Mouse (Mus musculus) hindbrain, postnatal 0 days (tissue): ENCODE data around the gene Gm45140. TPM values are rescaled to one million over a fixed set of nuclear protein-coding genes. Genes with fewer than 3 reads are reported as not detected.
A peak's percentile ranks its signal among the peaks of the same experiment; 100 is the strongest.
"Not testable (repeated sequence)": the region's sequence is repeated elsewhere in the genome, so short reads cannot be mapped to it uniquely, and the experiment has no call there.

Source experiments
- ATAC-seq: fragments of 200-750 bp; cut with Nextera tagmentation; 2 replicates; pipeline ENCODE4 v1.8.0; 2017; ENCODE audit warnings: mild to moderate bottlenecking, moderate TSS enrichment, moderate library complexity
- DNase-seq: peaks from one replicate; pipeline ENCODE4 v3.0.0-alpha.2; 2015; ENCODE audit warnings: low spot score
- H3K27ac ChIP-seq: fragments of 300-500 bp; sonication (generic); 2 replicates; pipeline ENCODE4 v1.5.1; 2014; ENCODE audit warnings: mild to moderate bottlenecking
- H3K27me3 ChIP-seq: fragments of 300-500 bp; sonication (generic); 2 replicates; pipeline ENCODE4 v1.6.1; 2014; ENCODE audit warnings: low read length, mixed read lengths; ENCODE audit not compliant: insufficient read depth
- H3K36me3 ChIP-seq: fragments of 300-500 bp; sonication (generic); 2 replicates; pipeline ENCODE4 v1.6.1; 2014; ENCODE audit warnings: low read length, mixed read lengths; ENCODE audit not compliant: insufficient read depth
- H3K4me1 ChIP-seq: fragments of 300-500 bp; sonication (generic); 2 replicates; pipeline ENCODE4 v1.6.1; 2014; ENCODE audit warnings: antibody characterized with exemption, low read length, mixed read lengths; ENCODE audit not compliant: insufficient read depth
- H3K4me2 ChIP-seq: fragments of 300-500 bp; sonication (generic); 2 replicates; pipeline ENCODE4 v1.6.1; 2014; ENCODE audit warnings: low read depth, mild to moderate bottlenecking, low read length, moderate library complexity, mixed read lengths
- H3K4me3 ChIP-seq: fragments of 300-500 bp; sonication (generic); 2 replicates; pipeline ENCODE4 v1.5.1; 2014; ENCODE audit warnings: low read length
- H3K9ac ChIP-seq: fragments of 300-500 bp; sonication (generic); replicated peaks from 2 replicates; pipeline ENCODE4 v1.6.1; 2014; ENCODE audit warnings: mild to moderate bottlenecking, low read length, moderate library complexity, mixed read lengths
- H3K9me3 ChIP-seq: fragments of 300-500 bp; sonication (generic); 2 replicates; pipeline ENCODE4 v1.6.1; 2016; ENCODE audit warnings: low read length, mixed read lengths
- CTCF ChIP-seq: IDR thresholded peaks from 2 replicates; pipeline ENCODE4 v1.5.1; 2016; ENCODE audit warnings: antibody characterized with exemption, control low read depth, low read depth
- WGBS: fragments of 180-500 bp; shearing (Covaris S2); extraction: QIAGEN DNeasy Blood & Tissue Kit; methylation state at CpG from one replicate; pipeline ENCODE4 v1.1.7; 2014; 5-methylcytosine and 5-hydroxymethylcytosine counted together
- polyA plus RNA-seq: library from polyadenylated mRNA; unstranded; fragments of >200 nt; fragmentation: Nextera tagmentation; extraction: Ambion mirVana; gene quantifications from 2 replicates; pipeline ENCODE4 v1.2.1, GENCODE M21; 2015
- total RNA-seq: library from RNA; depleted of rRNA; stranded (reverse); fragments of >200 nt; gene quantifications from 2 replicates; pipeline ENCODE4 v1.2.3, GENCODE M21; 2014

Gene Gm45140
- total and polyA plus RNA-seq, 2 experiments from 2014 or later = 2.0 TPM; not detected in 1

GRCm38 (mm10) chr6:87778294-87779173 lies 57.1 kb downstream of the Gm45140 start:
- H3K4me1 ChIP-seq = no peaks in the 10 kb centered on the region
- WGBS = 66% methylated on average over 11 of the region's 11 CpGs

GRCm38 (mm10) chr6:87777842-87778241 lies 57.8 kb downstream of the Gm45140 start, which contains the start of gene Gp9:
TSS of gene Gp9 (plus strand) at chr6:87778072.
- ATAC-seq = no peak
- H3K36me3 ChIP-seq = no peaks in the 10 kb centered on the region
- no peak within 1 kb of the TSS for H3K4me3 ChIP-seq
- H3K27ac ChIP-seq = no peak within 1 kb of the TSS
- no peak within 1 kb of the TSS for H3K9ac ChIP-seq
- no peak for DNase-seq
- no peak within 1 kb of the TSS for H3K4me2 ChIP-seq
- TF ChIP-seq CTCF = no peak
- WGBS = 79% methylated on average over 2 of the region's 2 CpGs
- H3K27me3 ChIP-seq = no peaks in the 10 kb centered on the region
- no peaks in the 10 kb centered on the region for H3K4me1 ChIP-seq
- no peaks in the 10 kb centered on the region for H3K9me3 ChIP-seq

More at GRCm38 (mm10) chr6:87778294-87779173, 57.1 kb downstream of the Gm45140 start:
- Histone ChIP-seq H3K9ac (no peak overlapping the region), H3K27ac (no peak overlapping the region), H3K9me3 (no peaks in the 10 kb centered on the region), H3K4me2 (no peak overlapping the region), H3K4me3 (no peak overlapping the region), H3K27me3 (no peaks in the 10 kb centered on the region), H3K36me3 (no peaks in the 10 kb centered on the region)
- ATAC-seq (no peak), DNase-seq (no peak)
- TF ChIP-seq CTCF = no peak

GRCm38 (mm10) chr6:87776663-87777062 lies 58.9 kb downstream of the Gm45140 start:
- no peaks in the 10 kb centered on the region for H3K9me3 ChIP-seq
- no peaks in the 10 kb centered on the region for H3K4me1 ChIP-seq
- ATAC-seq (no peak), DNase-seq (no peak)
- no peak overlapping the region for H3K9ac ChIP-seq
- TF ChIP-seq CTCF = no peak
- H3K36me3 ChIP-seq = no peaks in the 10 kb centered on the region
- no peak overlapping the region for H3K27ac ChIP-seq
- 80% methylated on average over 1 of the region's 1 CpGs for WGBS
- H3K27me3 ChIP-seq = no peaks in the 10 kb centered on the region
- H3K4me3 ChIP-seq = no peak overlapping the region
- H3K4me2 ChIP-seq = no peak overlapping the region

- H3K4me2 ChIP-seq = no peak overlapping the region
- DNase-seq = no peak
- no peak for TF ChIP-seq CTCF
- no peak for ATAC-seq
- no peak overlapping the region for H3K9ac ChIP-seq
- H3K36me3 ChIP-seq = no peaks in the 10 kb centered on the region
- no peak overlapping the region for H3K27ac ChIP-seq
- H3K4me1 ChIP-seq = no peaks in the 10 kb centered on the region
- no peak overlapping the region for H3K4me3 ChIP-seq
- no peaks in the 10 kb centered on the region for H3K27me3 ChIP-seq
- 76% methylated on average over 3 of the region's 3 CpGs for WGBS
- no peaks in the 10 kb centered on the region for H3K9me3 ChIP-seq
Measured at GRCm38 (mm10) chr6:87775588-87776245, 59.9 kb downstream of the Gm45140 start.

- ATAC-seq (no peak), DNase-seq (no peak)
- no peak overlapping the region for H3K27ac ChIP-seq
- no peaks in the 10 kb centered on the region for H3K4me1 ChIP-seq
- H3K9ac ChIP-seq = no peak overlapping the region
- H3K4me2 ChIP-seq = no peak overlapping the region
- no peak overlapping the region for H3K4me3 ChIP-seq
- no peaks in the 10 kb centered on the region for H3K36me3 ChIP-seq
- H3K9me3 ChIP-seq = no peaks in the 10 kb centered on the region
- H3K27me3 ChIP-seq = no peaks in the 10 kb centered on the region
- WGBS = 82% methylated on average over 9 of the region's 9 CpGs
- no peak for TF ChIP-seq CTCF
Measured at GRCm38 (mm10) chr6:87774909-87775308, 60.7 kb downstream of the Gm45140 start.

GRCm38 (mm10) chr6:87774466-87774865 lies 61.1 kb downstream of the Gm45140 start:
- no peak overlapping the region for H3K9ac ChIP-seq
- TF ChIP-seq CTCF = no peak
- DNase-seq (no peak), ATAC-seq (no peak)
- H3K27me3 ChIP-seq = no peaks in the 10 kb centered on the region
- H3K4me1 ChIP-seq = no peaks in the 10 kb centered on the region
- no peak overlapping the region for H3K4me3 ChIP-seq
- 25% methylated on average over 1 of the region's 1 CpGs for WGBS
- no peak overlapping the region for H3K27ac ChIP-seq
- H3K36me3 ChIP-seq = no peaks in the 10 kb centered on the region
- H3K4me2 ChIP-seq = no peak overlapping the region
- H3K9me3 ChIP-seq = no peaks in the 10 kb centered on the region

- no peak overlapping the region for H3K4me2 ChIP-seq
- no peak overlapping the region for H3K27ac ChIP-seq
- no peaks in the 10 kb centered on the region for H3K9me3 ChIP-seq
- no peaks in the 10 kb centered on the region for H3K4me1 ChIP-seq
- H3K4me3 ChIP-seq = no peak overlapping the region
- H3K36me3 ChIP-seq = no peaks in the 10 kb centered on the region
- DNase-seq (peak; percentile 63), ATAC-seq (0 out of 2 replicates have a peak, but pooled peaks have one; percentile 56)
- WGBS = 47% methylated on average over 8 of the region's 8 CpGs
- no peak overlapping the region for H3K9ac ChIP-seq
- TF ChIP-seq CTCF = peak; percentile 63
- no peaks in the 10 kb centered on the region for H3K27me3 ChIP-seq
Measured at GRCm38 (mm10) chr6:87770626-87771025, 65.0 kb downstream of the Gm45140 start.

GRCm38 (mm10) chr6:87764296-87764695 lies 71.3 kb downstream of the Gm45140 start:
- H3K4me2 ChIP-seq, H3K27ac ChIP-seq, H3K4me1 ChIP-seq, ATAC-seq, H3K36me3 ChIP-seq, H3K9me3 ChIP-seq, DNase-seq, H3K27me3 ChIP-seq, H3K4me3 ChIP-seq, H3K9ac ChIP-seq: not testable (repeated sequence)
- WGBS = 95% methylated on average over 2 of the region's 2 CpGs
